Mouse (Mus musculus) cerebellum, adult (tissue): ENCODE measurements around the gene Pigt.
A peak's percentile ranks its signal among the peaks of the same experiment; 100 is the strongest.

Experiments
- ATAC-seq: cut with Nextera tagmentation; 2 replicates; pipeline ENCODE4 v1.9.2; 2017; ENCODE audit warnings: mild to moderate bottlenecking, moderate library complexity, mixed read lengths; ENCODE audit not compliant: insufficient number of reproducible peaks, low FRiP score, low TSS enrichment

Pigt gene

DNA sequence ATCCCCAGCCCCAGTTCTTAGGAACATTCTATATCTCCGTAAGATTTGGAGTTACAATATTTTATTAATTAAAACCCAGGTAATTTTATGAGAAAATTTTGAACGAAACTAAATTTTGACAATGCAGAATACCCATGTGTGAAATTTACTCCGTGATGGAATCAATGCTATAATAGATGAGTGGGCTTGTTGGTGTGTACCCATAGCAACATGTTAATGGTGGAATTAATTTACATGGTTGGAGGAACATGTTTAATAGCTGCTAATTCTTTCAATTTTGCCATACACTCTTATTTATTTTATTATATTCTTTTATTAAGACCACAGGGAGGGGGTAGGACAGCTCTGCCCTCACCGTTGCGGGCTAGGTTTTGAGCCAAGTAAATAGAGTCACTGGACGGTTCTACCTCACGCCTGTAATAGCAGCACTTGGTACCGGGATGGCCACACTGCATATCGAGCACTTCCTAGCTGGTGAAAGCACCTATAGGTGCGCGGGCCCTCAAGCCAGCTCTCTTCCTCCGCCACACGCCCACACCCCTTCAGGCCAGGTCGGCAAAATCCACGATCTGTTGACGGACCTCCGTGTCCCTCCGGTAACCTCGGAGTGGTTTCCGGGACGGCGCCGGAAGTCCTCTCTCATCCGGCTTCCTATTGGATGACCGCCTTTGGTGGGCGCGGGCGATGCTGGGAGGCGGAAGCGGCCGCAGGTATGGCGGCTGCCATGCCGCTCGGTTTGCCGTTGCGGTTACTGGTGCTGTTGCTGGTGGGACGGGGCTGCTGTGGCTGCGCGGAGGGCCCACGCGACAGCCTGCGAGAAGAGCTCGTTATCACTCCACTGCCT lies at the start of gene Pigt:
Pigt (plus strand) TSS at position 674 of the 844 bp plus-strand sequence.
- peak; percentile 97 for ATAC-seq

DNA sequence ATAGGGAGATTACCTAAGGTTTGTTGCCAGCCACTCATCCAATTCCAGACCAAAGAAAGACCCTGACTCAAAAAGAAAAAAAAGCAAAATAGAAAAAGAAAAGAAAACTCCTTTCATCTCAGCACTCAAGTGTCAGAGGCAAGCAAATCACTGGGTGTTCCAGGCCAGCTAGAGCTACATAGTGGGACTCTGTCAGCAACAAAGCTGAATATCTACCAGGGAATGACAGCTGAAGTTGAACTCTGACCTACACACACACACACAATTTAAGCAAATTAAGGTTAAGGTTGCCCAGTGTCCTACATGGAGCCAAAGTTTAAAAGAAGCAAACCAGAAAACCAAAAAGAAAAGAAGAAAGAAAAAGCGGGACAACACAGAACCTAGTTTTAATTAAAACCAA lies 49.2 kb upstream of the Pigt start:
- ATAC-seq = no peak

DNA sequence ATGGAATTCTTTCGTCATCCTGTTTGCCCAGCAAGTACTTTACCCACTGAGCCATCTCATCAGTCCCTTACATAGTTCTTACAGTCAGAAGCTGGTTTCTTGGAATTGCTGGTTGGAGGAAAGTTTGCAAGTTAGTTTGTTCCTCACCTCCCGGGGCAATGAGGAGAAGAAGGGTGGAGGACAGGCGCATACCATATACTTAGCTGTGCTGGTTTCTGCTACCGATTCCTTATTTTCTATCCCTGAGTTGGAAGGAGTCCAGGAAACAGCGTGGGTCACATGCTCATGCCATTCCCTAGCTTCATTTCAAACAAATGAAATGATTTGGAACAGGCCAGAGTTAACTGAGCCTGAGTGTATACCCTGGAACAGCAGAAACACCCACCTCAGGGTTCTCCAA lies 48.4 kb upstream of the Pigt start:
- ATAC-seq = no peak

DNA sequence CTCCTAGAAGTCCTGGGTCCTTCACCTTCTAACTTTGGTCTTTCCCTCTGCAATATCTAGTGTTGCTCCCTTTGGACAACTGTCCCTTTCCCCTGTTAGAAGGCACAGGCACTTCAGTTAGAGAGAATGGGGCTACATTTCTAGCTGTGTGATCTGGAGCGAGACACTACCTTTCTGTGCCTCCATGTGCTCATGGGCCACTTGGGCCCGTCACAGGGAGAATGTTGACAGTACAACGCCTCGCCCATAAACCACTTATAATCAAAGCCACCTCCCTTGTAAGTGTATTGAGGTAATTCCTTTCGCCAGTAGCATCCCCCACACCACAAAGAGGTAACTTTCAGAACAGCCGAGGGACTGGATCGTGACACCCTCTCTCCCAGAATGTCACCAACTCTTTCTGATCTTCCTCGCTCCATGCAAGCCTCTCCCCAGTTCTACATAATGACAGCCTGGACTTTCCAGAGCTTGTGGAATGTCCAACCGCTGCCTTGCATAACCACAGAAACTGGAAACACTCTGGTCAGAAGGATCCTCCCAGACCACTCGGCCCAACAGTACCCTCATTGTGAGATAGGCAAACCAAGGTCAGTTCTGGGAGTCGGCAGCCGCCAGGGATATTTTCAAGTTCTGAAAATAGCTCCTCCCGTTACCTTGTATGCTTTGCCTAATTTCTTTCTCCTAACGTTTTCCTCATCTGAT lies 47.8 kb upstream of the Pigt start:
- no peak for ATAC-seq

DNA sequence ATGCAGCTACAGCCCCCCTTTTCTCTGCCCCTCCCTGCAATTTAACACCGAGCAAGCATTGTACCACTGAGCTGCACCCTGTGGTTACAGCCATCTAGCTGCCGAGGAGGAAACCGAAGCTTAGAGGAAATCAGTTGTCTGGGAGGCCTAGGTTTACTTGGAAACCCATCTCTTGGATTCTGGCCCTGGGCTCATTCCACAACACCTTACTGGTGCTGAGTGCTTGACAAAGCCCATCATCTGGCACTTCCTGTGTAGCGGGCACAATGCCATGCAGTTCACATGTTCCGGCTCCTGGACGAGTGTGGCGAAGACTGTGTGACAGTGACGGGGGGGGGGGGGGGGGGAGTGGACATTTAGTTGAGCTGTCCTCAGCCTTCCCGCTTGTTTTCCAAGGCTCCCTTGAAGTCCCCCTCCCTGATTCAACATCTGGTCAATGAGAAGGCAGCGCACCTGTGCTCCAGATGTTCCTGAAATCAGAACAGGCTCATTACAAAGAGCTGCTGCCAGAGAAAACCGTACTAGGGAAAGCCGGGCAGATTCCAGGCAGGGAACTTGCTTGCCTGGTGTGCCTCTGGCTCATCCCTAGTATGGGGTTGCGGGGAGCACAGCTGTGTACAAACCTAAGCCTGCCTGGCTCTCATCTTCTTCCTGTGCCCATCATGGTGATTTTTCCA lies 45.2 kb upstream of the Pigt start:
- no peak for ATAC-seq

- no peak for ATAC-seq
These were observed 44.1 kb upstream of the Pigt start for GRCm38 (mm10) chr2:164453047-164453757.

- no peak for ATAC-seq
These were observed 43.3 kb upstream of the Pigt start for GRCm38 (mm10) chr2:164453887-164454500.

DNA sequence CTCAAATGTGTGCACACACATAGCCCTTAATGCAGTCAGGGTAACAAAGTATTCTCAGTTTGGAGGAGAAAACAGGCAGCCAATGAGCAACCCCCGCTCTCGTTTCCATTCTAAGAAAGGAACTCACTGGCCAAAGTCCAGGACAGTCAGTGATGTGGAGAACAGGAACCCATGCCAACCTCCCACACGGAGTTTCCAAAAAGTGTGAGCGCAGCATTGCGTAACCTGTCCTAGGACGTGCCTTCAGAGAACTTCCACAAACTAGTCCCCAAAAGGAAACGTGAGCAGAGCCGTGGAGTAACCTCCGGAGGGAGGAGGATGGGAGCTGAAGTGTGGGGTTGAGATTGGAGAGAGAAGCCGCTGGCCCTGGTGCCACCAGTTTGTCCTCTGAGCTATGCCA lies 42.5 kb upstream of the Pigt start:
- ATAC-seq = no peak

DNA sequence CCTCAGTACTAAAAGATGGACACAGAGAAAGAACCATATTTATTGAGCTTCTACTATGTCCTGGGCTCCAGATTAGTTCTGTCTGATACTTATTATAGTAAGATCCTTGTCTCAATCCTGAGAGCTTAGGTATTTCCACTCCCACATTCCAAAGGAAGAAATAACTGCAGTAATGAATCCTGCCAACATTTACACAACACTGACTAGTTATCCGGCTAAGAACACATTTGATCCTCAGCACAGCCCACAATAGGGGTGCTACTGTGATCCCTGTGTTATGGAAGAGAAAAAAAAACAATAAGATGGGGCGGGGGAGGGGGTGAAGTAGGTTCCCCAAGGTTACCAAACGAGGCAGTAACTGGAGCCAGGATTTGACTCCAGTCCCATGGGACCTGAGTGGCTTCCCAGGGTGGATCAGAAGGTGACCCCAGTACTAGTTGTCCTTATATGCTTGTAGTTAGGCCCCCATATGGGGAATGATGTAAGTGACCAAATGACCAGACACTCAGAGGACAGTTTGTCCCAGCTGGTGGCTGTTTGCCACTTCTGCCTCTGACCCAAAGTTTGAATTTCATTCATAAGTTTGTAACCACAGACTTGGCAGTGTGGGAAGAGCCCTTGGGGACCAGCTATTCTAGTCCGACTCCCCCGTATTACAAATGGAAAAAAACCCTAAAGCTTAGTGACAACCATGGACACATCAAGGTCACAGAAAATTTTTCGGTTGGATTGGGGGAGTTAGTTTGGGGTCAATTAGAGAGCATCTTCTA lies 41.7 kb upstream of the Pigt start:
- no peak for ATAC-seq

DNA sequence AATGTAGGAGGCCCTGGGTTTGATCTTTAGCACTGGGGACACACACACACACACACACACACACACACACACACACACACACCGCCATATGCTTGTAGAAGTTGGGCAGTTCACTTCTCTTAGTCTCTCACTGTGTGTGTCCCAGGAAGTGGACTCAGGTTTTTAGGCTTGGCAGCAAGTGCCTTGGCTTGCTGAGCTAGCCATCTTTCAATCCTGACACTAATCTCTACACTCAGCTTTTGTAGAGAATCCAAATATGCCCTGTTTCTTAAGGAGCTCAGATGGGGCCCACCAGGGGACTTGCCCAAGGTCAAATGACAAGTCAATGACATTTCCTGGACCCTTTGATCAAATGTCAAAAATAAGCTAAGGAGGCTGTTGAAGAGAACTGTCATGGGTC lies 40.9 kb upstream of the Pigt start:
- no peak for ATAC-seq

- ATAC-seq = no peak
These were observed 40.4 kb upstream of the Pigt start, which contains the start of gene Sys1 for GRCm38 (mm10) chr2:164456864-164457300. Sys1 (plus strand) TSS chr2:164456964.

GRCm38 (mm10) chr2:164457942-164458341 lies 39.4 kb upstream of the Pigt start:
- no peak for ATAC-seq

DNA sequence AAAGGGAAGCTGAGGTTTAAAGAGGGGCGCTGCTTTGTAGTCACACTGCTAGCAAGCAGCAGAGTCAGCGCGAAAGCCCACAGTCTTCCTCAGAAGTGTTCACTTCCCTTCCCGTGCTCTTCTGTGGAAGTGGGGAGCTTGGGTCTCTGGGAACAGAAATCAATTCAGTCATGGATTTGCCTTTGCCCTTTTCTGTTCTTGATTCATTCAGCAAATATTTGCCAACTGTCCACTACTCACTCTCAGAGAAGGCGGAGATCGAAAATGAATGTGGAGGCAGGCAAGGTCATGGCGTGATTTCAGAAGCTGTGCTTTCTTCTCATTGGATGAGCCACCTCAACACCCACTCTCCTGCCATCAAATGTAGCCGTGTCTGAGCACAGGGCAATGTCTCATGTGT lies 38.8 kb upstream of the Pigt start:
- ATAC-seq = no peak

GRCm38 (mm10) chr2:164460745-164461551 lies 36.4 kb upstream of the Pigt start, which contains the start of gene Gm20458:
Gm20458 (plus strand) TSS chr2:164460967.
- ATAC-seq = peak; percentile 100

DNA sequence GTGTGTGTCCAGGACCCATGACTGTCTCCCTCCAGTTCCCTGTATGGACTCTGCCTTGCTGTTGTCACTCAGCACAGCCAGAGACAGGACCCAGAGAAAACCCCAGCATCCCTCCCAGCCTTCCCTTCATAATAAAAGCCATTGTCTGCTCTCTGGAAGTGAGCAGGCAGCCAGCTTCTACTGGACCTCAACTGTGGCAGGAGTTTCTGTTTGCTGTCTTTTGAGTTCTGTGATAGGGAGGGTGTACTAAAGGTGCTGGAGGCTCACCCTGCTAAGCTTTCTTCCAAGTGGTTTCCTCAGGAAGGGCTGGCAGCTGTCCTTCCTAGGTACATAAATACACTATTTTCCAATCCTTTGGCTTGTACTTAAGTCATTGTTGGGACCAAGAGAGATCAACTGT lies 32.2 kb upstream of the Pigt start:
- ATAC-seq = no peak

GRCm38 (mm10) chr2:164466787-164467186 lies 30.5 kb upstream of the Pigt start:
- ATAC-seq = no peak

DNA sequence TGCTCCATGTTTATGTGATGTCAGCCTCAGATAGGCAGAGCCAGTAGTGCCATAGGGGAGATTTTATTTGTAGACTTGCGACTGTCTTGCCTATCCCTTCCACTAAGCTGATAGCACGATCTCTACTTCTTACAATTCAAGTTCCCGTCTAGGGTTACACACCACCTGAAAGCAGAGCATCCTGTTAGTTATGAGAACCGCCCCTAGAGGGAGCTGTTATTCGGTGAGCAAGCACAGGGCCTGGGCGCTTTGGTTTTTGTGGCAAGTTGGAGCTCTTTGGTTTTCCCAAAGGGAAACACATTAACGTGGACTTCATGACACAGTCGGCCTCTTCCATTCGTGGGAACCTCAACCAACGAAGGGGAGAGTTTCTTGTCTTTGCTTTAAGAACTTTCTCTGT lies 27.1 kb upstream of the Pigt start:
- ATAC-seq = no peak

DNA sequence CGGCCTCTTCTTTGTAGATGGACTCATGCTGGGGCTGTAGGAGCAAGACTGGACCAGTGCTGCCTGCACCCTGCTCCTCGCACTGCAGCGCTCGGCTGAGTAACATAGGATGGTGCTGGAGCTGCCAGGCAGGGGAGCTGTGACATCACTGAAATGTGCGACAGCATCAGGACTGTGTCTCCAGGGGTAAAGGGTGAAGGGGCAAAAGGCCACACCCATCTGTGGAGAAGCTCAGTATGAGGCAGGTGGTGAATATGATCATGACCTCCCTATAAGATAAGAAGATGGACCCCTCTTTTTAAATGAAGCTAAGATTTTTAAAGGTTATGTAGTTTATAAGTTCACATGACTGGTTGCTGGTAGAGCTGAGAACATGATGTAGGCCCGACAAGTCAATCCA lies 23.7 kb upstream of the Pigt start, which contains the start of gene Trp53tg5:
Trp53tg5 (minus strand) TSS at position 101 of the 400 bp plus-strand sequence.
- ATAC-seq = no peak
